Mouse (Mus musculus) gastrocnemius, postnatal 10 days (tissue): ENCODE measurements at regions not wholly inside any gene's neighbourhood (a gene's known extent, or its start where the extent isn't known, plus 50 kb on each side); places are given as distances from the start of the nearest gene placed in this dataset.
A peak's percentile ranks its signal among the peaks of the same experiment; 100 is the strongest.

Experiments
- DNase-seq: peaks from one replicate; pipeline ENCODE4 v3.0.0; 2021; ENCODE audit warnings: mixed read lengths

GRCm38 (mm10) chr2:21908813-21909480 lies 318.4 kb upstream of the Myo3a start:
- DNase-seq = no peak

- peak; percentile 75 for DNase-seq
Measured at GRCm38 (mm10) chr2:21909481-21909966, 317.8 kb upstream of the Myo3a start.

- peak; percentile 45 for DNase-seq
Measured at GRCm38 (mm10) chr2:21917804-21918690, 309.3 kb upstream of the Myo3a start.

- no peak for DNase-seq
Measured at GRCm38 (mm10) chr2:21919091-21919490, 308.2 kb upstream of the Myo3a start.

- no peak for DNase-seq
Measured at GRCm38 (mm10) chr2:21927656-21928055, 299.6 kb upstream of the Myo3a start.

- no peak for DNase-seq
Measured at GRCm38 (mm10) chr2:21939993-21940392, 287.3 kb upstream of the Myo3a start.

- no peak for DNase-seq
Measured at GRCm38 (mm10) chr2:21940797-21941487, 286.4 kb upstream of the Myo3a start.

- no peak for DNase-seq
Measured at GRCm38 (mm10) chr2:21941488-21942000, 285.8 kb upstream of the Myo3a start.

GRCm38 (mm10) chr2:21943676-21944075 lies 283.6 kb upstream of the Myo3a start:
- no peak for DNase-seq

GRCm38 (mm10) chr2:21946484-21946883 lies 280.8 kb upstream of the Myo3a start:
- DNase-seq = no peak

- no peak for DNase-seq
Measured at GRCm38 (mm10) chr2:21951279-21951678, 276.0 kb upstream of the Myo3a start.

GRCm38 (mm10) chr2:21956112-21956963 lies 271.0 kb upstream of the Myo3a start:
- DNase-seq = no peak

- DNase-seq = no peak
Measured at GRCm38 (mm10) chr2:21958365-21958764, 268.9 kb upstream of the Myo3a start.

- no peak for DNase-seq
Measured at GRCm38 (mm10) chr2:21958802-21959201, 268.5 kb upstream of the Myo3a start.

- DNase-seq = no peak
Measured at GRCm38 (mm10) chr2:21963343-21964026, 263.8 kb upstream of the Myo3a start.

- DNase-seq = no peak
Measured at GRCm38 (mm10) chr2:21964027-21964605, 263.2 kb upstream of the Myo3a start.

GRCm38 (mm10) chr2:21970774-21971406 lies 256.4 kb upstream of the Myo3a start:
- DNase-seq = no peak

- DNase-seq = no peak
Measured at GRCm38 (mm10) chr2:21974599-21974998, 252.7 kb upstream of the Myo3a start.

GRCm38 (mm10) chr2:21975547-21975946 lies 251.8 kb upstream of the Myo3a start:
- no peak for DNase-seq

- DNase-seq = no peak
Measured at GRCm38 (mm10) chr2:21976337-21976736, 251.0 kb upstream of the Myo3a start.
